Mouse (Mus musculus): ENCODE measurements at regions not wholly inside any gene's neighbourhood (a gene's known extent, or its start where the extent isn't known, plus 50 kb on each side); places are given as distances from the start of the nearest gene placed in this dataset.

- no peak for DNase-seq (ENCODE audit: low spot score in 2 of 2)
Observed at GRCm38 (mm10) chr1:82158466-82158865, 74.4 kb upstream of the Gm9747 start.

GRCm38 (mm10) chr1:82159201-82159600, 73.7 kb upstream of the Gm9747 start:
- no peak for DNase-seq (ENCODE audit: low spot score in 2 of 2)

GRCm38 (mm10) chr1:82162926-82163325, 70.0 kb upstream of the Gm9747 start:
- no peak for DNase-seq (ENCODE audit: low spot score in 2 of 2)

GRCm38 (mm10) chr1:82168158-82168557, 64.8 kb upstream of the Gm9747 start:
- DNase-seq (ENCODE audit: low spot score in 2 of 2): no peak

- no peak for DNase-seq (ENCODE audit: low spot score in 2 of 2)
Observed at GRCm38 (mm10) chr1:82168949-82169348, 64.0 kb upstream of the Gm9747 start.

GRCm38 (mm10) chr1:82180427-82180826, 52.5 kb upstream of the Gm9747 start:
- no peak for DNase-seq (ENCODE audit: low spot score in 2 of 2)

All from urinary bladder, postnatal 4 days (tissue).